Mouse (Mus musculus) cerebellum, adult 2 months (tissue): ENCODE data around the gene Wnt7a.

Experiments used
- CTCF ChIP-seq: fragments of 200-500 bp; IDR thresholded peaks from 2 replicates; pipeline ENCODE4 v1.5.1; 2011; ENCODE audit warnings: low read depth, mild to moderate bottlenecking, control low read depth, low read length, moderate library complexity, borderline replicate concordance; ENCODE audit not compliant: insufficient read depth
- POLR2A ChIP-seq: fragments of 200-500 bp; IDR thresholded peaks from 2 replicates; pipeline ENCODE4 v1.6.1; 2011; ENCODE audit warnings: low read length, control low read depth, borderline replicate concordance; ENCODE audit not compliant: insufficient read depth

GRCm38 (mm10) chr6:91325556-91325955 lies 85.6 kb downstream of the Wnt7a start:
- TF ChIP-seq POLR2A (no peak), CTCF (no peak)
